Mouse (Mus musculus): ENCODE measurements around the gene Nsun6.

Nsun6 gene

GRCm38 (mm10) chr2:15054945-15055637, at the start of gene Nsun6:
Nsun6 (minus strand) TSS chr2:15055069.
- peak; percentile 88 for DNase-seq (ENCODE audit: low read depth)

GRCm38 (mm10) chr2:15104386-15104785, 49.5 kb upstream of the Nsun6 start:
- DNase-seq (ENCODE audit: low read depth): no peak

GRCm38 (mm10) chr2:15096514-15097090, 41.7 kb upstream of the Nsun6 start:
- DNase-seq (ENCODE audit: low read depth): no peak

DNA sequence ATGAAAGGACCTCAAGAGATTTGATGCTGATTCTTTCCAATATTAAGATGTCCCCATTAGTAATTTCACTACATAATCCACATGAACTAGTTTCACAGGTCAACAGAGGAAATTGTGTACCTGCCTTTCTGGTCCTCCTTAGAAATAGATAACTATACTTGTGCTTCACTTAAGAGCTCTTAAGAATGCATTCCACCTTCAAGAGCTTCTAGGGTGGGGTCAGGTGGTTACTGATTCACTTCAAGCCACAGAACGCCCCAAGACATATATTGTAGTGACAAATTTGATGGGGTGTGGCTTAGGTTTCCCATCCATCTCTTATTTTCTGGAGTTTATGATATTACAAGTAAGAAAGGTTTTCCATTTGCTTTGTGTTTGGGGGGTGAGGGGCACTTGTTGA, 32.4 kb upstream of the Nsun6 start:
- no peak for DNase-seq (ENCODE audit: low read depth)

DNA sequence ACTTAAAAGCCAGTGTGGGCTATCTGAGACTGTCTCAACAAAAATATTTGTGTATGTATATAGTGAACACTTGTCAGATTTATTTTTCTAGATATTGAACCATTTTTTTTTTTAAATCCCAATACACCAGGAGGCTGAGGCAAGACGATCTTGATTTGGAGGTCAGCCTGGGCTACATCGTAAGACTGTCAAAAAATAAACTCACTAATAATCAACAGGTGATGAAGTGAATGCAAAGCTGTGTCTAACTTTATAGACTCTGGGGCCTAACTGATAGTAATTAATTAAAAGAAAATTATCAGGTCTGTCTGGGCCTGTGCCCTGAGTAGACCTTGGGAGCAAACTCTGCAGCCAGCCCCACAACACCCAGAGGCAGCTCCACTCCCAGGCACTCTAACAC, 28.8 kb upstream of the Nsun6 start:
- no peak for DNase-seq (ENCODE audit: low read depth)

GRCm38 (mm10) chr2:15067091-15067490, 12.2 kb upstream of the Nsun6 start:
- no peak for DNase-seq (ENCODE audit: low read depth)

DNA sequence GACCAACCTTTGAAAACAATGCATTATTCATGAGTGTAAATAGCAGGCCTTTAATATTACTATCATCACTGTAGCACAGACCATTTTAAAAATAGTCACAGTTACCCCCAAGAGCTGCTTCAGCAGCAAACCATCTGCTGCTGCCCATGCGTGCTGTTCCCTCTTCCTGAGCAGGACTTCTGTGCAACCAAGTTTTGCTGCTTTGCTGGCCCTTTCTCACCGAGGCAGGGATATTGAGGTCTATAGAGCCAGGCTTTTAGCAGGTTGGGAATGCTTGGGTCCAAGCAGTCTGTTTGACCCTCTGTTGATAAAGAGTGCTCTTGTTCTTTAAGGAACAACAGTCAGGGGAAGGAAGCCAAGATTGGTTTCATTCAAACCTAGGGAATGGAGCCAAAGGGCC, 10.6 kb upstream of the Nsun6 start:
- no peak for DNase-seq (ENCODE audit: low read depth)

- DNase-seq (ENCODE audit: low read depth): no peak
Measured at GRCm38 (mm10) chr2:15064380-15065269, 9.8 kb upstream of the Nsun6 start.

GRCm38 (mm10) chr2:15063815-15064214, 8.9 kb upstream of the Nsun6 start:
- DNase-seq (ENCODE audit: low read depth): no peak

- DNase-seq (ENCODE audit: low read depth): no peak
Measured at GRCm38 (mm10) chr2:15060856-15061255, 6.0 kb upstream of the Nsun6 start.

GRCm38 (mm10) chr2:15058227-15058626, 3.4 kb upstream of the Nsun6 start:
- DNase-seq (ENCODE audit: low read depth): no peak

DNA sequence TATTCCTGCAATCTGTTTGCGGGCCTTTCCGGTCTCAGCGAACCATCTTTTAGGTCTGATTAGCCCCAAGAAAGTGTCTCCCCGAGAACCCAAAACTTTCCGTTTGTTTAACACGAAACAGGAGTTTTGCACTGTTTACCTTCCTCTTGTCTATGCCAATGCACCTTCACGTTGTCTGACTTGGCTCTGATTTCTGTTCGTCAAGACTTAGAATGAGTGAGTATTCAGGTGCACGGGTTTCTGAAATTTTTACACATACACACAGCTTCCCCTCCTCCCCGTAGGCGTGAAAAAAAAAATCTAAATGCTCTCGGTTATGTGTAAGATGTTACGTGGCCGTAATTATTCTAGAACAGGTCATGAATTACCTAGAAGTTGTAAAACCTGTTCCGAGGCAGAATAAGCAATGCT, 877 bp upstream of the Nsun6 start:
- DNase-seq (ENCODE audit: low read depth): no peak

- no peak for DNase-seq (ENCODE audit: low read depth)
Measured at GRCm38 (mm10) chr2:15054496-15054895, 373 bp downstream of the Nsun6 start.

DNA sequence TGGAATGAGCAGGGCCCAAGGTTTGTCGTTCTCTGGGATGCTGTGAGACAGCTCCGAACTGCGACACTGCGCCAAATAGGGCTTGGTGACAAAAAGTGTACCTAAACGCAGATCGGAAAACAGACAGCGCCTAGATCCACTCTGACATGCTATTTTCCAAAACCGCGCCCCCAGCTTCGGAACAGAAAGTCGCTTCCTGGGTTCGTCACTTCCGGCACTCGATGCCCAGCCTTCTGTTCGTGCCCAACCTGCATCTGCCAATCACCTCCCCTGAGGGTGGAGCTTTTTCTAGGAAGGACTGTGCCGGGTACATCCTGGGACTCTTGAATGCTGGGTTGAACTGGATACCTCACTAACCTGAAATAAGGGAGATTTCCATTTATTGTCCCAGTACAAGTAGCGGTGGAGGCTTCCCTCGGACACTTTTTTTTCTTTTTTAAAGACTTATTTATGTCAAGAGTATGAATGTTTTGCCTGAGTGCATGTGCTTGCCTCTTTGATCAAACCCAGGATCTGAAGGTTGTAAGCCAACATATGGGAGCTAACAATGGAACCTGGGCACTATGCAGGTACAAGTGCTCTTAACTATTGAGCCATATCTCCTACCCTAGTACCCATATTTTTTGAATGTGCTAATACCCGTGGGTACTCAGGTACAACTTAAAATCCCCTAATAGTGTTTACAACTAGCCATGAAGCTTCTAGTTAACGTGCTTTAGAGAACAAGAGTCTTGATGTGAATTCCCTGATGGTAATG, 5.6 kb downstream of the Nsun6 start, which contains the start of gene Arl5b:
Arl5b (plus strand) TSS at position 279 of the 757 bp plus-strand sequence.
- DNase-seq (ENCODE audit: low read depth): peak; percentile 93

DNA sequence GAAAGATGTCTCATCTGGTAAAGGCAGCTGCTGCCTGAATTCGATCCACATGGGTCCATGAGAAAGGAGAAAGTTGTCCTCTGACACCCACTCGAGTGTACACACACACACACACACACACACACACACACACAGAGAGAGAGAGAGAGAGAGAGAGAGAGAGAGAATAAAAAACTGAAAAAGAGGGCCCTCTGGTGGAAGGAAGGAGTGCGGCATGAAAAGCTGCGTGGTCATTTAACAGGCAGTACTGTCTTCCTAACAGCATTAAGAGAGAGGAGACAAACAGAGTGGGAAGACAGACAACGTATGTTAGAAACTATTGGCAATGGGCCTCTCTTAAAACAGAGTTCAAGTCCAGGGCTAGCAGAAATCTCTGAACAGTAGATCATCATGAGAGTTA, 14.5 kb downstream of the Nsun6 start:
- DNase-seq (ENCODE audit: low read depth): no peak

- DNase-seq (ENCODE audit: low read depth): no peak
Measured at GRCm38 (mm10) chr2:15038705-15039104, 16.2 kb downstream of the Nsun6 start.

DNA sequence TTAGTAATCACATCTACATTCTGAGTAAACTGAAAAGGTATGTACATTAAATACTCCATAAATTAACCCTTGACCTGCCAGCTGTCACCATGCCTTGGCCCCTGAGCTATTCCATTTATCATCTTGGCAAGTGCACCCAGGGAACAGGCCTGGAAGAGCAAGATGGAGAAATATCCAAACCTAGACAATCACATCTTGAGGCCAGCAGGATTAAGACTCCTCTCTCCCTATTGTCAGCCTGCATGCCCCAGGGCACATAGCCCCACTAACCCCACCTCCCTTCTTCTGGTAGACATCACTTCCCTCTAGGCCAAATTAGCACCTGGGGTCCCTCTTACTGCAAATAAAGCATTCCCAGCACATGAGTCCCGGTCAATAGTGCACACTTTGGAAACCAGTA, 27.1 kb downstream of the Nsun6 start:
- DNase-seq (ENCODE audit: low read depth): no peak

GRCm38 (mm10) chr2:15026817-15027216, 28.1 kb downstream of the Nsun6 start:
- no peak for DNase-seq (ENCODE audit: low read depth)

- no peak for DNase-seq (ENCODE audit: low read depth)
Measured at GRCm38 (mm10) chr2:15008072-15008471, 46.8 kb downstream of the Nsun6 start.

DNA sequence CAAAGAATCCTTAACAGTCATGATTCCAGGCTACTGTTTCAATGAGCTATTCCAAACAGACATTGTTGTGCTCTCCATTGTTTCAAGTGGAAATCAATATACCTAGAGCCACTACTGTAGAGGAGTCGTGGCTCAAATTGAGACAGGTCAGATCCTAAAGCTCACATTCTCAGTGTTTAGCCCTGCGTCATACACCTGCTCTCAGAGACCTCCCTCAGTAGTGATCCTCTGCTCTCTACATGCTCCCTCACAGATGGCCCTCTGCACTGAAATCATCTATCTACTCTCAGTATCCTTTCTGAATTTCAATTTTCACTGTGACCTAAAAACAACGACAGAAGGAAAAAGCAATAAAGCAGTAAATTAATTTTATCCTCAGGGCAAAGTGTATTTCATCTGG, 47.3 kb downstream of the Nsun6 start:
- DNase-seq (ENCODE audit: low read depth): no peak

DNA sequence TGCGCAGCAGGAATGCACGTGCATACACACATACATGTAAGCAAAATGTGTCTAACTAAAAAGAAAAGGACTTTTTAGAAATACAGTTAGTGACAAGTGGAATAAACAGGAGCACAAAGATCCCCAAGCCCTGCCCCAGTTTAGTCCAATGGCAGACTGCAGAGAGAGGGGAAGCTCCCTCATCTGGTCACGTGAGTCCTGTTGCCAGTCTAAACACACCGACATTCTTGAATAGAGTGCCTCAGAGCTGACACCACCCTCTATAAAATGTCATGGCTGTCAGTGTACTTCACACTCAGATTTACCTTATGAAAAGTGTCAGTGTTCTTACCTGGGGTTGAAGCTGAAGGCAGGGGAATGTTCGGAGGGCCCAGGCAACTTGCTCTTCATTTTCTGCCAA, 57.0 kb downstream of the Nsun6 start:
- no peak for DNase-seq (ENCODE audit: low read depth)

GRCm38 (mm10) chr2:14996036-14996435, 58.8 kb downstream of the Nsun6 start:
- DNase-seq (ENCODE audit: low read depth): no peak

Measured in c-Kit-positive CD71-positive TER-119-negative erythroid progenitor cells, embryonic 14.5 days (primary cell).